Mouse (Mus musculus) lung, embryonic 16.5 days (tissue): ENCODE data around the gene Dusp1. TPM values are rescaled to one million over a fixed set of nuclear protein-coding genes. Genes with fewer than 3 reads are reported as not detected.
A peak's percentile ranks its signal among the peaks of the same experiment; 100 is the strongest.

Source experiments
- ATAC-seq: fragments of 200-750 bp; cut with Nextera tagmentation; 2 replicates; pipeline ENCODE4 v1.8.0; 2017; ENCODE audit warnings: low read depth, mild to moderate bottlenecking, moderate library complexity
- H3K27ac ChIP-seq: fragments of 300-500 bp; sonication (generic); 2 replicates; pipeline ENCODE4 v1.5.1; 2014; ENCODE audit warnings: mild to moderate bottlenecking, control low read depth, low read length
- H3K27me3 ChIP-seq: fragments of 300-500 bp; sonication (generic); 2 replicates; pipeline ENCODE4 v1.6.1; 2014; ENCODE audit warnings: low read depth, low read length, mixed read lengths; ENCODE audit not compliant: control insufficient read depth, insufficient read depth
- H3K36me3 ChIP-seq: fragments of 300-500 bp; sonication (generic); 2 replicates; pipeline ENCODE4 v1.6.1; 2014; ENCODE audit warnings: low read length; ENCODE audit not compliant: control insufficient read depth, insufficient read depth
- H3K4me1 ChIP-seq: fragments of 300-500 bp; sonication (generic); replicated peaks from 2 replicates; pipeline ENCODE4 v1.6.1; 2014; ENCODE audit warnings: low read length, mixed read lengths; ENCODE audit not compliant: control insufficient read depth, insufficient read depth
- H3K4me2 ChIP-seq: fragments of 300-500 bp; sonication (generic); 2 replicates; pipeline ENCODE4 v1.6.1; 2014; ENCODE audit warnings: low read depth, low read length, control low read depth
- H3K4me3 ChIP-seq: fragments of 300-500 bp; sonication (generic); 2 replicates; pipeline ENCODE4 v1.5.1; 2014; ENCODE audit warnings: mild to moderate bottlenecking, low read length, control low read depth
- H3K9ac ChIP-seq: fragments of 300-500 bp; sonication (generic); 2 replicates; pipeline ENCODE4 v1.6.1; 2014; ENCODE audit warnings: low read length, control low read depth
- H3K9me3 ChIP-seq: fragments of 300-500 bp; sonication (generic); 2 replicates; pipeline ENCODE4 v1.6.1; 2016; ENCODE audit warnings: low read length; ENCODE audit not compliant: control insufficient read depth
- WGBS: fragments of 180-500 bp; shearing (Covaris S2); extraction: QIAGEN DNeasy Blood & Tissue Kit; methylation state at CpG from one replicate; pipeline ENCODE4 v1.1.7; 2014; 5-methylcytosine and 5-hydroxymethylcytosine counted together
- polyA plus RNA-seq: library from polyadenylated mRNA; unstranded; fragments of >200 nt; fragmentation: Nextera tagmentation; extraction: Ambion mirVana; gene quantifications from 2 replicates; pipeline ENCODE4 v1.2.1, GENCODE M21; 2015

The Dusp1 gene
- 25.2 and 28.4 TPM in 2 replicates for polyA plus RNA-seq

GRCm38 (mm10) chr17:26561651-26562181 is at the start of gene Dusp1:
Dusp1 (minus strand) TSS chr17:26562128.
- Histone ChIP-seq H3K4me1 (peaks cover 18% of the 10 kb centered on the region), H3K9me3 (peaks cover 3% of the 10 kb centered on the region; the same call in 1 of the 2 replicates), H3K4me2 (peak within 1 kb of the TSS; percentile 85), H3K36me3 (peaks cover 4% of the 10 kb centered on the region; the same call in 1 of the 2 replicates), H3K27me3 (no peaks in the 10 kb centered on the region), H3K9ac (peak within 1 kb of the TSS; percentile 76), H3K27ac (peak within 1 kb of the TSS; percentile 77), H3K4me3 (peak within 1 kb of the TSS; percentile 80)
- WGBS = under 1% methylated on average over 21 of the region's 25 CpGs
- ATAC-seq = peak; percentile 73

- peak; percentile 65 for ATAC-seq
- H3K27me3 ChIP-seq = no peaks in the 10 kb centered on the region
- 0 out of 2 replicates have a peak overlapping the region, but pooled peaks have one; percentile 6 for H3K9ac ChIP-seq
- no peak overlapping the region for H3K4me3 ChIP-seq
- H3K9me3 ChIP-seq = no peaks in the 10 kb centered on the region
- H3K36me3 ChIP-seq = no peaks in the 10 kb centered on the region
- WGBS = 57% methylated on average over 7 of the region's 7 CpGs
- no peak overlapping the region for H3K4me2 ChIP-seq
- H3K27ac ChIP-seq = peak overlapping the region; percentile 78
- H3K4me1 ChIP-seq = peaks cover 12% of the 10 kb centered on the region
These were observed 49.4 kb upstream of the Dusp1 start for GRCm38 (mm10) chr17:26611328-26611727.

DNA sequence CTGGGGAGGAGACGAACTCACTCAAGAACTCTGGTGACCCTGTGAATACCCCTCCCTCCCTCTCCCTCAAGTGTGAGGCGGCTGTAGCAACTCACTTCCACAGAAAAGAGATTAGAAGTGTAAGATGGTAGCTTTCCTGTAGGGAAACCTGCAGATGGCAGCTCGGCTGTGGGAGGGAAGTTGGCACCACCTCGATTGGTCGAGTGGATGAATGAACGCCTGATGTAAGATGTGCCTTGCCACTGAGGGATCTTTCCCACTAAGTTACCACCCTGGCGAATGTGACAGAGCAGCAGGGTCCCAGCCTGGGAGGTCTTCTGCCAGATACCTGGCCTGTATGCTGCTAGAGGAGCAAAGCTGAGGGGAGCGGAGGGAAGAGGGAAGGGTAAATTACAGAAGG is 47.9 kb upstream of the Dusp1 start:
- Histone ChIP-seq H3K4me2 (no peak overlapping the region), H3K27me3 (no peaks in the 10 kb centered on the region), H3K36me3 (no peaks in the 10 kb centered on the region), H3K9ac (no peak overlapping the region), H3K4me1 (peaks cover 12% of the 10 kb centered on the region), H3K4me3 (no peak overlapping the region), H3K9me3 (no peaks in the 10 kb centered on the region), H3K27ac (no peak overlapping the region)
- 77% methylated on average over 8 of the region's 8 CpGs for WGBS
- ATAC-seq = no peak

- Histone ChIP-seq H3K4me1 (peaks cover 12% of the 10 kb centered on the region), H3K4me2 (no peak overlapping the region), H3K27me3 (no peaks in the 10 kb centered on the region), H3K4me3 (no peak overlapping the region), H3K27ac (no peak overlapping the region), H3K36me3 (no peaks in the 10 kb centered on the region), H3K9me3 (no peaks in the 10 kb centered on the region), H3K9ac (no peak overlapping the region)
- ATAC-seq = no peak
- WGBS = 92% methylated on average over 8 of the region's 8 CpGs
These were observed 46.9 kb upstream of the Dusp1 start for GRCm38 (mm10) chr17:26608877-26609276.

DNA sequence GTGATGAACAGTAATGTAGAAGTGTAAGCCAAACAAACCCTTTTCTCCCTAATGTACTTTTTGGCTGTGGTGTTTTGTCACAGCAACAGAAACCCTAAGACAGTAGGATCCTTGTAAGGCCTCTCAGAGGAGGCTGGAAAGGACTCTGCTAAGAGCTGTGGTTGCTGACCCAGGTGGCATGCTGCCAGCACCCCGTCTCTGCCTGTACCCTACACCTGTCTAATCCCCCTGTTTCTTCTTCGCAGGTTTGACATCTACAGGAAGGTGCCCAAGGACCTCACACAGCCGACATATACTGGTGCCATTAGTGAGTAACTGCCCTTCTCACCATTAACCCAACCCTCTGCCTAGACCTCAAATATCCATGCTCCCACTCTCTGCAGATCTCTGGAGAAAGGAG is 46.4 kb upstream of the Dusp1 start:
- ATAC-seq = no peak
- Histone ChIP-seq H3K27me3 (no peaks in the 10 kb centered on the region), H3K36me3 (no peaks in the 10 kb centered on the region), H3K4me3 (no peak overlapping the region), H3K9me3 (no peaks in the 10 kb centered on the region), H3K9ac (no peak overlapping the region), H3K4me1 (peaks cover 12% of the 10 kb centered on the region), H3K4me2 (no peak overlapping the region), H3K27ac (no peak overlapping the region)
- 80% methylated on average over 3 of the region's 3 CpGs for WGBS

GRCm38 (mm10) chr17:26606516-26606915 is 44.6 kb upstream of the Dusp1 start:
- no peak overlapping the region for H3K4me2 ChIP-seq
- no peak overlapping the region for H3K4me3 ChIP-seq
- H3K4me1 ChIP-seq = peaks cover 18% of the 10 kb centered on the region
- H3K27me3 ChIP-seq = no peaks in the 10 kb centered on the region
- no peak for ATAC-seq
- no peak overlapping the region for H3K27ac ChIP-seq
- no peaks in the 10 kb centered on the region for H3K36me3 ChIP-seq
- WGBS = 76% methylated on average over 2 of the region's 2 CpGs
- no peaks in the 10 kb centered on the region for H3K9me3 ChIP-seq
- no peak overlapping the region for H3K9ac ChIP-seq

- Histone ChIP-seq H3K9ac (no peak overlapping the region), H3K36me3 (no peaks in the 10 kb centered on the region), H3K9me3 (no peaks in the 10 kb centered on the region), H3K27me3 (no peaks in the 10 kb centered on the region), H3K4me3 (no peak overlapping the region), H3K27ac (no peak overlapping the region), H3K4me2 (no peak overlapping the region), H3K4me1 (peaks cover 22% of the 10 kb centered on the region)
- ATAC-seq = no peak
- WGBS = 86% methylated on average over 4 of the region's 4 CpGs
These were observed 43.7 kb upstream of the Dusp1 start for GRCm38 (mm10) chr17:26605636-26606035.

DNA sequence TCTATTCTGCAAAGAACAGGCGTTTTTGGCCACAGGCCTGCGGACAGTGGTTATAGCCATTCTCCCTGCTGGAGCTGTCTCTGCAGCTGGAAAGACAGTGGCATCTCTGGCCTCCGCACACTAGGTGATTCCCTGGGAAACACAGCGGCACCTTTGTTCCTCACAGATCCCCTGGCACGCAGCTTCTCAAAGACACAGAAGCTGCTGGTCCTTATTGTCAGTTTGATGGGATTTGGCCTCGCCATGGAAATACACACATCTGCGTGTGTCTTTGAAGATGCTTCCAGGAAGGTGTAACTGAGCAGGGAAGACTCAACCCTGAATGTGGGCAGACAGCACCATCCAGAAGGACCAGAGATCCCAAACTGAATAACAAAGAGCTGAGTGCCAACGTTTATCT is 41.4 kb upstream of the Dusp1 start:
- peak overlapping the region; percentile 67; the same call in 1 of the 2 replicates for H3K27ac ChIP-seq
- H3K4me2 ChIP-seq = no peak overlapping the region
- no peak overlapping the region for H3K4me3 ChIP-seq
- 90% methylated on average over 8 of the region's 8 CpGs for WGBS
- no peak for ATAC-seq
- H3K9me3 ChIP-seq = no peaks in the 10 kb centered on the region
- H3K27me3 ChIP-seq = no peaks in the 10 kb centered on the region
- no peak overlapping the region for H3K9ac ChIP-seq
- H3K4me1 ChIP-seq = peaks cover 23% of the 10 kb centered on the region
- H3K36me3 ChIP-seq = no peaks in the 10 kb centered on the region

- WGBS = 57% methylated on average over 12 of the region's 12 CpGs
- peak; percentile 23; the same call in 1 of the 2 replicates for ATAC-seq
- peaks cover 23% of the 10 kb centered on the region for H3K4me1 ChIP-seq
- peak overlapping the region; percentile 67 for H3K27ac ChIP-seq
- peak overlapping the region; percentile 25; the same call in 1 of the 2 replicates for H3K9ac ChIP-seq
- H3K9me3 ChIP-seq = no peaks in the 10 kb centered on the region
- no peak overlapping the region for H3K4me3 ChIP-seq
- H3K36me3 ChIP-seq = no peaks in the 10 kb centered on the region
- no peak overlapping the region for H3K4me2 ChIP-seq
- no peaks in the 10 kb centered on the region for H3K27me3 ChIP-seq
These were observed 40.5 kb upstream of the Dusp1 start for GRCm38 (mm10) chr17:26602371-26602885.
